ENCODE assay signal across 8 mouse cellular contexts in genomic region chr11:21091428-21092405, GRCm38 (mm10). TPM values are rescaled to one million over a fixed set of nuclear protein-coding genes. Genes with fewer than 3 reads are reported as not detected.
DNase-seq lines count a peak whose midpoint lies in the region; ATAC-seq lines count a peak whose summit lies in the region.

No protein-coding gene starts in this region.

- no peaks in the 10 kb centered on the region for H3K9me3 ChIP-seq in embryonic facial prominence, embryonic 13.5 days
- H3K9me3 ChIP-seq in kidney, embryonic 16.5 days (ENCODE audit: low read length), result no peaks in the 10 kb centered on the region
- H3K9me3 ChIP-seq in liver, embryonic 13.5 days (replicated peaks), result no peaks in the 10 kb centered on the region

- peak; percentile 73 for DNase-seq in CD4-positive helper T cell, adult 2 months (ENCODE audit: low read depth, low spot score)
- peak; percentile 85 for DNase-seq in adrenal gland, postnatal 14 days
- peak; percentile 48 for DNase-seq in heart, adult 8-10 months (ENCODE audit: low spot score)
- peak; percentile 57 for DNase-seq in liver, embryonic 13.5 days
- DNase-seq in natural killer cell, adult 2 months (ENCODE audit: low spot score in 2 of 2), result peak; percentile 14 to 38
- peak; percentile 80 for DNase-seq in testis, postnatal 10 days (ENCODE audit: low spot score)

- H3K36me3 ChIP-seq in embryonic facial prominence, embryonic 13.5 days, result no peaks in the 10 kb centered on the region
- H3K36me3 ChIP-seq in kidney, embryonic 16.5 days (ENCODE audit: insufficient read depth, low read length), result peaks cover 3% of the 10 kb centered on the region; the same call in 1 of the 2 replicates
- H3K36me3 ChIP-seq in liver, embryonic 13.5 days, result no peaks in the 10 kb centered on the region

- no peaks in the 10 kb centered on the region for H3K27me3 ChIP-seq in embryonic facial prominence, embryonic 13.5 days
- H3K27me3 ChIP-seq in kidney, embryonic 16.5 days (ENCODE audit: insufficient read depth, low read length), result no peaks in the 10 kb centered on the region
- H3K27me3 ChIP-seq in liver, embryonic 13.5 days, result 0 out of 2 replicates have a peak, but pooled peaks cover 5% of the 10 kb centered on the region

- ATAC-seq in embryonic facial prominence, embryonic 13.5 days (ENCODE audit: insufficient number of reproducible peaks, insufficient read depth, low FRiP score, low TSS enrichment, low read depth), result peak; percentile 64; the same call in 1 of the 2 replicates
- peak; percentile 64 for ATAC-seq in kidney, embryonic 16.5 days (ENCODE audit: low FRiP score, low TSS enrichment)
- peak; percentile 68 for ATAC-seq in liver, embryonic 13.5 days (ENCODE audit: low read depth)

- H3K4me1 ChIP-seq in embryonic facial prominence, embryonic 13.5 days, result peaks cover 13% of the 10 kb centered on the region
- H3K4me1 ChIP-seq in kidney, embryonic 16.5 days (ENCODE audit: insufficient read depth, low read length), result peaks cover 14% of the 10 kb centered on the region
- H3K4me1 ChIP-seq in liver, embryonic 13.5 days (replicated peaks), result peaks cover 30% of the 10 kb centered on the region

- H3K4me2 ChIP-seq in embryonic facial prominence, embryonic 13.5 days, result peak overlapping the region; percentile 71
- H3K4me2 ChIP-seq in kidney, embryonic 16.5 days (replicated peaks; ENCODE audit: low read depth, low read length), result peak overlapping the region; percentile 78
- H3K4me2 ChIP-seq in liver, embryonic 13.5 days, result peak overlapping the region; percentile 85

- peak overlapping the region; percentile 83 for H3K4me3 ChIP-seq in embryonic facial prominence, embryonic 13.5 days
- peak overlapping the region; percentile 89 for H3K4me3 ChIP-seq in kidney, embryonic 16.5 days (ENCODE audit: low read length)
- peak overlapping the region; percentile 96 for H3K4me3 ChIP-seq in liver, embryonic 13.5 days (replicated peaks)

- peak overlapping the region; percentile 98 for H3K9ac ChIP-seq in embryonic facial prominence, embryonic 13.5 days
- H3K9ac ChIP-seq in kidney, embryonic 16.5 days (replicated peaks; ENCODE audit: low read length), result peak overlapping the region; percentile 99
- H3K9ac ChIP-seq in liver, embryonic 13.5 days, result peak overlapping the region; percentile 98

- under 1% methylated on average over 99 of the region's 99 CpGs for WGBS in embryonic facial prominence, embryonic 13.5 days
- under 1% methylated on average over 80 of the region's 99 CpGs for WGBS in kidney, embryonic 16.5 days
- WGBS in liver, embryonic 13.5 days (ENCODE audit: insufficient replicate concordance), result under 1% methylated on average over 94 of the region's 99 CpGs

- peak overlapping the region; percentile 99 for H3K27ac ChIP-seq in embryonic facial prominence, embryonic 13.5 days
- H3K27ac ChIP-seq in kidney, embryonic 16.5 days (ENCODE audit: low read length), result peak overlapping the region; percentile 99
- H3K27ac ChIP-seq in liver, embryonic 13.5 days, result peak overlapping the region; percentile 97

RNA-seq across cellular contexts. Expression of gene Peli1, which starts 0.6 kb away (rescaled TPM):
- total RNA-seq in adrenal gland, postnatal 14 days (2021), result 18.4 and 27.2 TPM in 2 replicates
- polyA plus RNA-seq in embryonic facial prominence, embryonic 13.5 days (2015; fragmentation: Nextera tagmentation; extraction: Ambion mirVana), result 48.4 and 48.8 TPM in 2 replicates
- total RNA-seq in heart, adult 8-10 months (2022), result 10 to 100 TPM; 11.5 to 13.2 (median 12.2) TPM
- polyA plus RNA-seq in kidney, embryonic 16.5 days (2015; fragmentation: Nextera tagmentation; extraction: Ambion mirVana), result 41.4 and 43.5 TPM in 2 replicates
- 10.5 and 12.0 TPM in 2 replicates for polyA plus RNA-seq in liver, embryonic 13.5 days (2015; fragmentation: Nextera tagmentation; extraction: Ambion mirVana)

Comparison
In these comparisons a context has a peak if more than half of its experiments do, and no peak if none do; other contexts are left out.
1. Peak in every context shown above with its lines: DNase-seq, ATAC-seq, H3K4me3 ChIP-seq and H3K27ac ChIP-seq.
2. DNase-seq: peak in every context shown above with its lines; median percentile 85 in adrenal gland, postnatal 14 days; 80 in testis, postnatal 10 days; 73 in CD4-positive helper T cell, adult 2 months; 57 in liver, embryonic 13.5 days; 48 in heart, adult 8-10 months; 26 in natural killer cell, adult 2 months.